Mouse (Mus musculus) thymus, adult 2 months (tissue): Measurements from ENCODE around the gene Steap3. TPM values are rescaled to one million over a fixed set of nuclear protein-coding genes. Genes with fewer than 3 reads are reported as not detected.

ENCODE experiments used
- DNase-seq: peaks from one replicate; pipeline ENCODE4 v3.0.0; 2021
- H3K27ac ChIP-seq: fragments of 200-500 bp; 2 replicates; pipeline ENCODE4 v1.5.1; 2012; ENCODE audit warnings: low read length, control low read depth; ENCODE audit not compliant: control insufficient read depth, insufficient read depth
- H3K27me3 ChIP-seq: fragments of 200-500 bp; 2 replicates; pipeline ENCODE4 v1.6.1; 2012; ENCODE audit warnings: mild to moderate bottlenecking, low read length, moderate library complexity, mixed read lengths; ENCODE audit not compliant: control insufficient read depth, insufficient read depth
- H3K36me3 ChIP-seq: fragments of 200-500 bp; 2 replicates; pipeline ENCODE4 v1.6.1; 2012; ENCODE audit warnings: mild to moderate bottlenecking, low read length, moderate library complexity; ENCODE audit not compliant: control insufficient read depth, insufficient read depth
- H3K4me1 ChIP-seq: fragments of 200-500 bp; replicated peaks from 2 replicates; pipeline ENCODE4 v1.6.1; 2012; ENCODE audit warnings: low read length; ENCODE audit not compliant: control insufficient read depth, insufficient read depth
- H3K4me3 ChIP-seq: fragments of 200-500 bp; 2 replicates; pipeline ENCODE4 v1.5.1; 2012; ENCODE audit warnings: mild to moderate bottlenecking, low read length, control low read depth, moderate library complexity; ENCODE audit not compliant: control insufficient read depth, insufficient read depth
- CTCF ChIP-seq: fragments of 200-500 bp; IDR thresholded peaks from 2 replicates; pipeline ENCODE4 v1.5.1; 2012; ENCODE audit warnings: mild to moderate bottlenecking, control low read depth, low read length, moderate library complexity, borderline replicate concordance; ENCODE audit not compliant: control insufficient read depth, poor library complexity, insufficient read depth; ENCODE audit errors: extremely low read depth
- POLR2A ChIP-seq: fragments of 200-500 bp; IDR thresholded peaks from 2 replicates; pipeline ENCODE4 v1.6.1; 2012; ENCODE audit warnings: mild to moderate bottlenecking, low read length, control low read depth, moderate library complexity; ENCODE audit not compliant: control insufficient read depth, poor library complexity, insufficient read depth; ENCODE audit errors: extremely low read depth
- WGBS: fragments of 180-500 bp; shearing (Covaris S2); methylation state at CpG from one replicate; pipeline ENCODE4 v1.1.7; 2018; 5-methylcytosine and 5-hydroxymethylcytosine counted together
- polyA plus RNA-seq: library from polyadenylated mRNA; depleted of rRNA; stranded (reverse); fragments of >200 nt; gene quantifications from 2 replicates; pipeline ENCODE4 v1.2.3, GENCODE M21; 2012

Gene Steap3
- polyA plus RNA-seq, 1 experiment = 24.2 TPM

DNA sequence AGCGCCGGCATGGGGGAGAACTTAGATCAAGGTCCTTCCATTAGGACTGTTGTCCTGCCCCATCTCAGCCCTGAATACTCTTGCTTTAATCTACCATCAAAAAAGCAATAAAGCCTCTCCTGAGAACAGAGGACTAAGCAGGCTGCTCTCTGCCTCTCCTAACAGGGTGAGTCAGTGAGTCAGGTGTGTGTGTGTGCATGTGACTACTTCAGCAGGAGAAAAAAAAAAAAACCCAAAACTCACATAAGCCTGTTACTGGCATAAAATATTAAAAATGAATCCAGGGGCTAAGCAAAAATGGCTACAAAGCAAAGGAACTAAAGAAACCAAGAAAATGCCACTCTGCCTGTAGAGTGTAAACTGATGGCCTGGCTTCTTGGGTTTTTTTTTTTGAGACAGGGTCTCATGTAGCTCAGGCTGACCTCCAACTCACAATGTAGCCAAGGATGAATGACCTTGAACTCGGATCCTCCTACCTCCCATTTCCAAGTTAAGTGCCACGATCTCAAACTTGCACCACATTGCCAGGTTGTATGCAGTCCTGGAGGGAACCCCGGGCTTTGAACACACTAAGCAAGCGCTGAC lies 36.8 kb downstream of the Steap3 start:
- no peaks in the 10 kb centered on the region for H3K27me3 ChIP-seq
- TF ChIP-seq POLR2A = no peak
- no peak for TF ChIP-seq CTCF
- H3K36me3 ChIP-seq = no peaks in the 10 kb centered on the region
- no peak for DNase-seq
- H3K27ac ChIP-seq = no peak overlapping the region
- no peaks in the 10 kb centered on the region; the same call in 1 of the 2 replicates for H3K4me1 ChIP-seq
- 94% methylated on average over 6 of the region's 6 CpGs for WGBS
- no peak overlapping the region for H3K4me3 ChIP-seq

GRCm38 (mm10) chr1:120232170-120232569 lies 40.3 kb downstream of the Steap3 start:
- H3K4me1 ChIP-seq = no peaks in the 10 kb centered on the region
- H3K27me3 ChIP-seq = no peaks in the 10 kb centered on the region
- TF ChIP-seq CTCF (no peak), POLR2A (no peak)
- no peak for DNase-seq
- WGBS = 94% methylated on average over 6 of the region's 6 CpGs
- H3K36me3 ChIP-seq = no peaks in the 10 kb centered on the region
- no peak overlapping the region for H3K27ac ChIP-seq
- no peak overlapping the region for H3K4me3 ChIP-seq

GRCm38 (mm10) chr1:120231334-120231733 lies 41.2 kb downstream of the Steap3 start:
- DNase-seq = no peak
- no peaks in the 10 kb centered on the region for H3K4me1 ChIP-seq
- no peak for TF ChIP-seq POLR2A
- TF ChIP-seq CTCF = no peak
- no peaks in the 10 kb centered on the region for H3K36me3 ChIP-seq
- WGBS = 59% methylated on average over 6 of the region's 6 CpGs
- no peaks in the 10 kb centered on the region for H3K27me3 ChIP-seq
- H3K4me3 ChIP-seq = no peak overlapping the region
- no peak overlapping the region for H3K27ac ChIP-seq

- Histone ChIP-seq H3K36me3 (no peaks in the 10 kb centered on the region), H3K27me3 (no peaks in the 10 kb centered on the region), H3K4me3 (no peak overlapping the region), H3K4me1 (no peaks in the 10 kb centered on the region), H3K27ac (no peak overlapping the region)
- 94% methylated on average over 10 of the region's 10 CpGs for WGBS
- no peak for DNase-seq
- TF ChIP-seq POLR2A = no peak
- TF ChIP-seq CTCF = no peak
Measured at GRCm38 (mm10) chr1:120229723-120230471, 42.6 kb downstream of the Steap3 start.

DNA sequence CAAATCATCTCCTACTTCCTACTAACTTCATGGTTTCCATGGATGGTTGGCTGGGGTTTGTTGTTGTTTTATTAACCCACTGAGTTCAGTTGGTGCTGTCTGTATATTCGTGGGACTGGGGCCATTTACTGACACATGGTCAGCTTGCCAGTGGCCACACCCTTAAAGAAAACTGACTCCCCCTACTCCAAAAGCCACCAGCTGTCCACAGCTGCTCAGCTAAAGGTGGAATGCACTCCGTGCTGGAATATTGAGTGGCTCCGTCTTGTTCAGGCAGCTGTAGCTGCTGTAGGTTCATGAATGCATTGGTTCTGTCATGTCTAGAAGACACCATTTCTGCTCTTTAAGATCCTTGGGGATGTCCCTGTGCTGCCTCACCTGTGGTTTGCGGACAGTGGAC lies 48.9 kb downstream of the Steap3 start:
- Histone ChIP-seq H3K27ac (no peak overlapping the region), H3K4me1 (no peaks in the 10 kb centered on the region), H3K36me3 (no peaks in the 10 kb centered on the region), H3K4me3 (no peak overlapping the region), H3K27me3 (no peaks in the 10 kb centered on the region)
- TF ChIP-seq POLR2A (no peak), CTCF (no peak)
- DNase-seq = no peak
- 90% methylated on average over 4 of the region's 4 CpGs for WGBS

DNA sequence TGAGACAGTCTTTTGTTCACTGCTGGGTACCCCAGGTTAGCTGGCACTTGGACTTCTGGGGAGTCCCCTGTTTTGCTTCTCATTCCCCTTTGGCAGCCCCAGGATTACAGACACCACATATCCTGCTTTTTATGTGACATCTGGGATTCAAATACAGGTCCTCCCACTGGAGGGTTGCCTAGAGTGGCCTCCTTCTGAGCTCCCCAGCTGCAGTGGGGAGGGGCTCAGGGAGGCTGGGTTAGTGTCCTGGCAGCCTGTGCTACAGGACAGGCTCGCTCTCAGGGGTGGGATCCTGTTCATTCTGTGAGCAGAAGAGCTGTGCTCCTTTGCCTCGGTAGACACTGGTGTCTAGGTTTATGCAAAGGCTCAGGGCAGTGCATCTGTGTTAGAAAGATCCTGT lies 51.2 kb downstream of the Steap3 start:
- WGBS = 79% methylated on average over 2 of the region's 2 CpGs
- H3K27ac ChIP-seq = no peak overlapping the region

GRCm38 (mm10) chr1:120220841-120221240 lies 51.7 kb downstream of the Steap3 start:
- WGBS = 87% methylated on average over 6 of the region's 6 CpGs
- DNase-seq = no peak
- no peaks in the 10 kb centered on the region for H3K36me3 ChIP-seq
- no peak for TF ChIP-seq CTCF
- no peak for TF ChIP-seq POLR2A
- no peak overlapping the region for H3K27ac ChIP-seq
- no peak overlapping the region for H3K4me3 ChIP-seq
- H3K4me1 ChIP-seq = no peaks in the 10 kb centered on the region
- H3K27me3 ChIP-seq = no peaks in the 10 kb centered on the region

More for the DNA sequence above, 51.2 kb downstream of the Steap3 start:
- Histone ChIP-seq H3K4me3 (no peak overlapping the region), H3K27me3 (no peaks in the 10 kb centered on the region), H3K4me1 (no peaks in the 10 kb centered on the region), H3K36me3 (no peaks in the 10 kb centered on the region)
- no peak for DNase-seq
- no peak for TF ChIP-seq CTCF
- TF ChIP-seq POLR2A = no peak
